Mouse (Mus musculus) CH12.LX (cell line): ENCODE measurements around the gene Pld2. TPM values are rescaled to one million over a fixed set of nuclear protein-coding genes. Genes with fewer than 3 reads are reported as not detected.

Experiments
- DNase-seq: peaks from one replicate; pipeline ENCODE4 v3.0.0-alpha.2; 2013; ENCODE audit errors: extremely low read depth
- H3K27ac ChIP-seq: 2 replicates; pipeline ENCODE4 v1.5.1; 2012; ENCODE audit warnings: low read depth, mild to moderate bottlenecking, control low read depth, moderate library complexity; ENCODE audit not compliant: insufficient read depth
- H3K27me3 ChIP-seq: replicated peaks from 2 replicates; pipeline ENCODE3; 2012; ENCODE audit warnings: inconsistent platforms
- H3K36me3 ChIP-seq, 2 experiments: replicated peaks in 1 of 2; 2 replicates each; pipeline versions ENCODE3 to v1.6.1; 2012; ENCODE audit warnings: inconsistent platforms in 1 of 2, low read length in 1 of 2, mild to moderate bottlenecking in 1 of 2, mixed read lengths in 1 of 2, moderate library complexity in 1 of 2; ENCODE audit not compliant: control insufficient read depth in 1 of 2, insufficient read depth in 1 of 2
- H3K4me1 ChIP-seq, 2 experiments: 2 replicates each; pipeline ENCODE4 v1.6.1; 2012; ENCODE audit warnings: inconsistent platforms in 1 of 2, moderate library complexity in 1 of 2; ENCODE audit not compliant: insufficient read depth in 2 of 2, control insufficient read depth in 1 of 2
- H3K4me2 ChIP-seq: 2 replicates; pipeline ENCODE4 v1.6.1; 2012; ENCODE audit warnings: low read depth, mild to moderate bottlenecking, control low read depth; ENCODE audit not compliant: poor library complexity, insufficient read depth, severe bottlenecking
- H3K4me3 ChIP-seq, 3 experiments: fragments of 150-350 bp in 1 of 3; sonication (generic) in 1 of 3; replicated peaks in 1 of 3; 2 replicates each; pipeline versions ENCODE3 to v1.5.1; 2011 to 2012; ENCODE audit warnings: low read depth in 2 of 3, low read length in 2 of 3, mild to moderate bottlenecking in 2 of 3, moderate library complexity in 2 of 3, control low read depth in 1 of 3, improper control_type of control experiment in 1 of 3, inconsistent platforms in 1 of 3, mixed read lengths in 1 of 3; ENCODE audit not compliant: poor library complexity in 1 of 3
- H3K79me2 ChIP-seq: replicated peaks from 2 replicates; pipeline ENCODE4 v1.6.1; 2012; ENCODE audit warnings: mild to moderate bottlenecking, moderate library complexity; ENCODE audit not compliant: control insufficient read depth, poor library complexity, insufficient read depth, severe bottlenecking; ENCODE audit errors: extremely low read depth
- H3K9ac ChIP-seq: 2 replicates; pipeline ENCODE4 v1.6.1; 2012; ENCODE audit warnings: low read depth, mild to moderate bottlenecking, control low read depth, moderate library complexity; ENCODE audit not compliant: insufficient read depth
- H3K9me3 ChIP-seq: replicated peaks from 2 replicates; pipeline ENCODE3; 2012; ENCODE audit warnings: low read length, inconsistent platforms, mixed read lengths
- BHLHE40 ChIP-seq: IDR thresholded peaks from 2 replicates; pipeline ENCODE4 v1.6.1; 2011; ENCODE audit warnings: mild to moderate bottlenecking, low read depth, low read length, improper control_type of control experiment
- CHD1 ChIP-seq: IDR thresholded peaks from 2 replicates; pipeline ENCODE4 v1.6.1; 2012; ENCODE audit warnings: low read depth, low read length, improper control_type of control experiment, inconsistent platforms
- CHD2 ChIP-seq: IDR thresholded peaks from 2 replicates; pipeline ENCODE4 v1.6.1; 2011; ENCODE audit warnings: low read length, improper control_type of control experiment
- CTCF ChIP-seq, 2 experiments: IDR thresholded peaks in 1 of 2; conservative IDR thresholded peaks in 1 of 2; 2 replicates each; pipeline ENCODE4 v1.5.1; 2011 to 2012; ENCODE audit warnings: low read depth in 2 of 2, low read length in 2 of 2, improper control_type of control experiment in 1 of 2, inconsistent platforms in 1 of 2, mild to moderate bottlenecking in 1 of 2, moderate library complexity in 1 of 2
- E2F4 ChIP-seq: IDR thresholded peaks from 2 replicates; pipeline ENCODE4 v1.6.1; 2011; ENCODE audit warnings: low read depth, low read length, improper control_type of control experiment; ENCODE audit not compliant: insufficient replicate concordance
- ELF1 ChIP-seq: IDR thresholded peaks from 2 replicates; pipeline ENCODE4 v1.6.1; 2014; ENCODE audit warnings: low read depth, mild to moderate bottlenecking, inconsistent platforms, low read length, improper control_type of control experiment
- EP300 ChIP-seq: IDR thresholded peaks from 2 replicates; pipeline ENCODE4 v1.6.1; 2011; ENCODE audit warnings: low read length, improper control_type of control experiment
- ETS1 ChIP-seq: conservative IDR thresholded peaks from 2 replicates; pipeline ENCODE4 v1.6.1; 2012; ENCODE audit warnings: low read depth, mild to moderate bottlenecking, inconsistent platforms, low read length, improper control_type of control experiment, moderate library complexity
- GABPA ChIP-seq: IDR thresholded peaks from 2 replicates; pipeline ENCODE4 v1.6.1; 2012; ENCODE audit warnings: low read depth, low read length, improper control_type of control experiment, inconsistent platforms; ENCODE audit not compliant: insufficient replicate concordance
- HCFC1 ChIP-seq: IDR thresholded peaks from 2 replicates; pipeline ENCODE4 v1.6.1; 2012; ENCODE audit warnings: low read depth, mild to moderate bottlenecking, inconsistent platforms, low read length, improper control_type of control experiment
- IRF4 ChIP-seq: IDR thresholded peaks from 2 replicates; pipeline ENCODE4 v1.6.1; 2014; ENCODE audit warnings: low read depth, mild to moderate bottlenecking, inconsistent platforms, low read length, improper control_type of control experiment
- JUN ChIP-seq: IDR thresholded peaks from 2 replicates; pipeline ENCODE4 v1.6.1; 2011; ENCODE audit warnings: low read depth, mild to moderate bottlenecking, low read length, improper control_type of control experiment, moderate library complexity; ENCODE audit not compliant: insufficient read depth
- JUND ChIP-seq: conservative IDR thresholded peaks from 2 replicates; pipeline ENCODE4 v1.6.1; 2011; ENCODE audit warnings: low read depth, low read length, improper control_type of control experiment
- KAT2A ChIP-seq: IDR thresholded peaks from 2 replicates; pipeline ENCODE4 v1.6.1; 2012; ENCODE audit warnings: low read length, improper control_type of control experiment, inconsistent platforms; ENCODE audit not compliant: insufficient replicate concordance
- MAFK ChIP-seq: IDR thresholded peaks from 2 replicates; pipeline ENCODE4 v1.6.1; 2011; ENCODE audit warnings: low read length, improper control_type of control experiment; ENCODE audit not compliant: insufficient replicate concordance
- MAX ChIP-seq: IDR thresholded peaks from 2 replicates; pipeline ENCODE4 v1.6.1; 2011; ENCODE audit warnings: low read length, improper control_type of control experiment
- MAZ ChIP-seq: IDR thresholded peaks from 2 replicates; pipeline ENCODE4 v1.6.1; 2012; ENCODE audit warnings: low read depth, mild to moderate bottlenecking, inconsistent platforms, low read length, improper control_type of control experiment, moderate library complexity
- MEF2A ChIP-seq: IDR thresholded peaks from 2 replicates; pipeline ENCODE4 v1.6.1; 2014; ENCODE audit warnings: low read depth, mild to moderate bottlenecking, inconsistent platforms, low read length, improper control_type of control experiment, borderline replicate concordance
- MXI1 ChIP-seq: IDR thresholded peaks from 2 replicates; pipeline ENCODE4 v1.6.1; 2011; ENCODE audit warnings: mild to moderate bottlenecking, low read depth, low read length, improper control_type of control experiment
- MYC ChIP-seq: IDR thresholded peaks from 2 replicates; pipeline ENCODE4 v1.6.1; 2011; ENCODE audit warnings: low read depth, mild to moderate bottlenecking, improper control_type of control experiment, low read length
- NELFE ChIP-seq: IDR thresholded peaks from 2 replicates; pipeline ENCODE4 v1.6.1; 2011; ENCODE audit warnings: low read depth, low read length, improper control_type of control experiment
- NRF1 ChIP-seq: IDR thresholded peaks from 2 replicates; pipeline ENCODE4 v1.6.1; 2014; ENCODE audit warnings: low read depth, mild to moderate bottlenecking, inconsistent platforms, low read length, improper control_type of control experiment, moderate library complexity
- POLR2A ChIP-seq: IDR thresholded peaks from 2 replicates; pipeline ENCODE4 v1.6.1; 2011; ENCODE audit warnings: low read depth, mild to moderate bottlenecking, improper control_type of control experiment, low read length
- POLR2AphosphoS2 ChIP-seq: IDR thresholded peaks from 2 replicates; pipeline ENCODE4 v1.6.1; 2011; ENCODE audit warnings: low read depth, low read length, improper control_type of control experiment
- RAD21 ChIP-seq: IDR thresholded peaks from 2 replicates; pipeline ENCODE4 v1.6.1; 2011; ENCODE audit warnings: low read depth, mild to moderate bottlenecking, low read length, improper control_type of control experiment, moderate library complexity
- RCOR1 ChIP-seq: conservative IDR thresholded peaks from 2 replicates; pipeline ENCODE4 v1.6.1; 2012; ENCODE audit warnings: low read depth, mild to moderate bottlenecking, inconsistent platforms, low read length, improper control_type of control experiment
- SIN3A ChIP-seq: IDR thresholded peaks from 2 replicates; pipeline ENCODE4 v1.6.1; 2012; ENCODE audit warnings: low read length, improper control_type of control experiment, inconsistent platforms
- SMC3 ChIP-seq: IDR thresholded peaks from 2 replicates; pipeline ENCODE4 v1.6.1; 2011; ENCODE audit warnings: low read depth, low read length, improper control_type of control experiment
- TBP ChIP-seq: conservative IDR thresholded peaks from 2 replicates; pipeline ENCODE4 v1.6.1; 2011; ENCODE audit warnings: low read depth, low read length, improper control_type of control experiment
- TCF12 ChIP-seq: IDR thresholded peaks from 2 replicates; pipeline ENCODE4 v1.6.1; 2014; ENCODE audit warnings: low read depth, mild to moderate bottlenecking, inconsistent platforms, low read length, improper control_type of control experiment
- UBTF ChIP-seq: IDR thresholded peaks from 2 replicates; pipeline ENCODE4 v1.6.1; 2012; ENCODE audit warnings: low read depth, mild to moderate bottlenecking, inconsistent platforms, low read length, improper control_type of control experiment, moderate library complexity
- USF1 ChIP-seq: IDR thresholded peaks from 2 replicates; pipeline ENCODE4 v1.6.1; 2014; ENCODE audit warnings: low read depth, mild to moderate bottlenecking, inconsistent platforms, low read length, improper control_type of control experiment
- USF2 ChIP-seq: conservative IDR thresholded peaks from 2 replicates; pipeline ENCODE4 v1.6.1; 2011; ENCODE audit warnings: low read depth, low read length, improper control_type of control experiment
- ZC3H11A ChIP-seq: IDR thresholded peaks from 2 replicates; pipeline ENCODE4 v1.6.1; 2012; ENCODE audit warnings: low read depth, mild to moderate bottlenecking, inconsistent platforms, low read length, improper control_type of control experiment
- ZKSCAN1 ChIP-seq: IDR thresholded peaks from 2 replicates; pipeline ENCODE4 v1.6.1; 2012; ENCODE audit warnings: low read depth, inconsistent platforms, low read length, improper control_type of control experiment, borderline replicate concordance
- ZMIZ1 ChIP-seq: IDR thresholded peaks from 2 replicates; pipeline ENCODE4 v1.6.1; 2012; ENCODE audit warnings: low read depth, mild to moderate bottlenecking, inconsistent platforms, low read length, improper control_type of control experiment
- ZNF384 ChIP-seq: IDR thresholded peaks from 2 replicates; pipeline ENCODE4 v1.6.1; 2012; ENCODE audit warnings: low read depth, low read length, improper control_type of control experiment, inconsistent platforms
- dilution Hi-C: fragments of 300-500 bp; cut with MboI; formaldehyde crosslinking; loops from 2 replicates; pipeline ENCODE4 v1.14.3; 2020; ENCODE audit warnings: low sequenced_read_pairs; ENCODE audit not compliant: extremely low pct_unique_long_range_greater_than_20kb, extremely low pct_ligation_motif_present
- in situ Hi-C: fragments of 300-500 bp; cut with MboI; formaldehyde crosslinking; loops from 3 replicates; pipeline ENCODE4 v1.14.3; 2019; ENCODE audit warnings: low sequenced_read_pairs, low pct_ligation_motif_present, low pct_unique_long_range_greater_than_20kb, mixed read lengths
- polyA plus RNA-seq: library from polyadenylated mRNA; unstranded; fragments of >175 nt; gene quantifications from 2 replicates; pipeline ENCODE4 v1.2.1, GENCODE M21; 2012; ENCODE audit warnings: low read depth; ENCODE audit not compliant: insufficient read length
- total RNA-seq, 2 experiments: library from RNA; depleted of rRNA; stranded (reverse); fragments of 300-350 nt in 1 of 2; fragments of >200 nt in 1 of 2; gene quantifications; 2 replicates each; pipeline ENCODE4 v1.2.3; 2012 to 2014

The Pld2 gene
- total and polyA plus RNA-seq, 3 experiments = 3.4 to 6.7 (median 4.8) TPM

DNA sequence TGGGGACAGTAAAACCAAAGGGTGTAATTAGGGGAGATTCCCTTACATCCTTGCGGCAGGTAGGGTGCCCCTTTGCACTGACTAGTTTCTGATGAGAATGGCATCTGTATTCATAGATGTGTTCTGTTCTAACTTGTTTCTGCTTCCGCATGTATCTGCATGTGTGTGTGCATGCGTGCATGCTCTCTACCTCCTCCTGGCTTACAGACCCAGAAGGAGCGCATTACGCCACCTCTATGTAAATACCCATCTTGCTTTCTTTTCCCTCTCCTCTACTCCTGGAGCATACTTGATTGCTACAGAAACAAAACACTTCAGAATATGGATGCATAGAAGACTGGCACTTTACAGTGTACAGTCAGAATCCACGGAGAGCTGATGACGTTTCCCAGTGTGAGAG lies 43.9 kb downstream of the Pld2 start:
- dilution Hi-C loops (no loop called here), in situ Hi-C loops (no loop called here)
- H3K4me1 ChIP-seq = peaks cover 64 to 99% of the 10 kb centered on the region in 2 experiments
- no peak overlapping the region for H3K4me3 ChIP-seq
- no peaks in the 10 kb centered on the region for H3K9me3 ChIP-seq
- peaks cover 0 to 28% of the 10 kb centered on the region in 2 experiments for H3K36me3 ChIP-seq
- H3K79me2 ChIP-seq = peaks cover 13% of the 10 kb centered on the region
- H3K27ac ChIP-seq = peak overlapping the region; percentile 63
- TF ChIP-seq JUN = no peak
- TF ChIP-seq NRF1 = peak; percentile 66
- TF ChIP-seq POLR2AphosphoS2 = no peak
- no peak for TF ChIP-seq TBP
- TF ChIP-seq HCFC1 = peak; percentile 48
- TF ChIP-seq MEF2A = peak; percentile 86; the same call in 1 of the 2 replicates
- TF ChIP-seq JUND = no peak
- no peak for TF ChIP-seq USF2
- TF ChIP-seq RAD21 = no peak; the same call in 1 of the 2 replicates
- TF ChIP-seq E2F4 = no peak
- TF ChIP-seq CHD2 = no peak
- no peak for TF ChIP-seq RCOR1
- no peak for TF ChIP-seq IRF4
- peak in 1 of 2 experiments; percentile 50; a peak in 2 of 4 replicates for TF ChIP-seq CTCF (conservative IDR thresholded peaks at IDR 0.05 in 1 of 2, IDR thresholded peaks at IDR 0.05 in 1 of 2; ENCODE audit: low read depth in 2 of 2, low read length in 2 of 2)
- TF ChIP-seq ZMIZ1 = 0 out of 2 replicates have a peak, but pooled peaks have one; percentile 12
- TF ChIP-seq NELFE = 0 out of 2 replicates have a peak, but pooled peaks have one; percentile 44
- no peak for TF ChIP-seq USF1
- TF ChIP-seq UBTF = no peak
- TF ChIP-seq MAX = peak; percentile 88
- TF ChIP-seq CHD1 = peak; percentile 97
- no peak for TF ChIP-seq MAFK
- no peak for TF ChIP-seq MAZ
- TF ChIP-seq SMC3 = no peak; the same call in 1 of the 2 replicates
- 0 out of 2 replicates have a peak, but pooled peaks have one; percentile 35 for TF ChIP-seq SIN3A
- no peak for TF ChIP-seq ZKSCAN1
- TF ChIP-seq KAT2A = no peak
- peak; percentile 27; the same call in 1 of the 2 replicates for TF ChIP-seq POLR2A
- TF ChIP-seq EP300 = peak; percentile 50
- no peak for TF ChIP-seq ZC3H11A
- TF ChIP-seq MXI1 = peak; percentile 57; the same call in 1 of the 2 replicates
- TF ChIP-seq ETS1 = peak; percentile 73; the same call in 1 of the 2 replicates
- TF ChIP-seq GABPA = no peak
- TF ChIP-seq BHLHE40 = peak; percentile 86
- TF ChIP-seq TCF12 = 0 out of 2 replicates have a peak, but pooled peaks have one; percentile 47
- peak; percentile 92 for TF ChIP-seq MYC
- no peak; the same call in 1 of the 2 replicates for TF ChIP-seq ZNF384
- peak; percentile 84 for TF ChIP-seq ELF1
- TF ChIP-seq, all 38 proteins: peak for 17
- Histone ChIP-seq H3K9ac (0 out of 2 replicates have a peak overlapping the region, but pooled peaks have one; percentile 1), H3K27me3 (no peaks in the 10 kb centered on the region), H3K4me2 (0 out of 2 replicates have a peak overlapping the region, but pooled peaks have one; percentile 24)
- DNase-seq = peak; percentile 75
